Mouse (Mus musculus) telencephalon, adult 2 months (tissue): ENCODE results near the gene Rasl10a.
"Not testable (repeated sequence)": the region's sequence is repeated elsewhere in the genome, so short reads cannot be mapped to it uniquely, and the experiment has no call there.

Experiments
- DNase-seq: peaks from one replicate; pipeline ENCODE4 v3.0.0-alpha.2; 2011; ENCODE audit warnings: low read depth, low spot score

Gene Rasl10a

GRCm38 (mm10) chr11:5074882-5075281 is 17.0 kb downstream of the Rasl10a start:
- no peak for DNase-seq

- DNase-seq: no peak
These were observed 17.8 kb downstream of the Rasl10a start for GRCm38 (mm10) chr11:5075760-5076159.

- not testable (repeated sequence) for DNase-seq
These were observed 18.9 kb downstream of the Rasl10a start for GRCm38 (mm10) chr11:5076843-5077242.

- DNase-seq: no peak
These were observed 31.2 kb downstream of the Rasl10a start for GRCm38 (mm10) chr11:5089147-5089546.

- DNase-seq: no peak
These were observed 33.8 kb downstream of the Rasl10a start for GRCm38 (mm10) chr11:5091706-5092105.

GRCm38 (mm10) chr11:5095877-5096276 is 37.9 kb downstream of the Rasl10a start:
- no peak for DNase-seq

- no peak for DNase-seq
These were observed 38.6 kb downstream of the Rasl10a start for GRCm38 (mm10) chr11:5096480-5097020.

GRCm38 (mm10) chr11:5098035-5098735 is 40.3 kb downstream of the Rasl10a start:
- peak; percentile 54 for DNase-seq

- peak; percentile 94 for DNase-seq
These were observed 41.0 kb downstream of the Rasl10a start, which contains the start of the genes Rhbdd3 and Ewsr1 for GRCm38 (mm10) chr11:5098736-5099542. Rhbdd3 (plus strand) TSS chr11:5098926. Ewsr1 (minus strand) TSS chr11:5099266.

- peak; percentile 57 for DNase-seq
These were observed 41.8 kb downstream of the Rasl10a start for GRCm38 (mm10) chr11:5099576-5100183.

- no peak for DNase-seq
These were observed 42.4 kb downstream of the Rasl10a start for GRCm38 (mm10) chr11:5100283-5100682.

- no peak for DNase-seq
These were observed 42.9 kb downstream of the Rasl10a start for GRCm38 (mm10) chr11:5100801-5101200.

- DNase-seq: no peak
These were observed 43.7 kb downstream of the Rasl10a start for GRCm38 (mm10) chr11:5101641-5102040.

GRCm38 (mm10) chr11:5102384-5102783 is 44.5 kb downstream of the Rasl10a start:
- no peak for DNase-seq

GRCm38 (mm10) chr11:5103986-5104509 is 46.1 kb downstream of the Rasl10a start:
- DNase-seq: no peak

GRCm38 (mm10) chr11:5109441-5109840 is 51.5 kb downstream of the Rasl10a start:
- DNase-seq: no peak
